Mouse (Mus musculus): Measurements from ENCODE around the gene Slk.

GRCm38 (mm10) chr19:47570042-47570441, 9.4 kb upstream of the Slk start:
- no peak for TF ChIP-seq CTCF (conservative IDR thresholded peaks at IDR 0.05; ENCODE audit: low read length)
- TF ChIP-seq POU5F1 (IDR thresholded peaks at IDR 0.05; ENCODE audit: borderline replicate concordance, low read length) = no peak

Measured in E14TG2a.4 (cell line).